Mouse (Mus musculus): ENCODE data around the gene Rtn4.

- TF ChIP-seq CTCF (IDR thresholded peaks at IDR 0.05; ENCODE audit: insufficient read depth, low read length) (no peak), POLR2A (IDR thresholded peaks at IDR 0.05; ENCODE audit: borderline replicate concordance, extremely low read depth, low read depth, low read length) (no peak)
Measured at GRCm38 (mm10) chr11:29777964-29778363, 85.2 kb downstream of the Rtn4 start.

Data from lung, adult 2 months (tissue).